Mouse (Mus musculus) embryonic facial prominence, embryonic 13.5 days (tissue): Measurements from ENCODE around the gene Srgap1. TPM values are rescaled to one million over a fixed set of nuclear protein-coding genes. Genes with fewer than 3 reads are reported as not detected.
"Not testable (repeated sequence)": the region's sequence is repeated elsewhere in the genome, so short reads cannot be mapped to it uniquely, and the experiment has no call there.

ENCODE experiments used
- ATAC-seq: fragments of 200-750 bp; cut with Nextera tagmentation; 2 replicates; pipeline ENCODE4 v1.8.0; 2017; ENCODE audit warnings: low read depth; ENCODE audit not compliant: insufficient number of reproducible peaks, insufficient read depth, low FRiP score, low TSS enrichment
- H3K27ac ChIP-seq: fragments of 300-500 bp; sonication (generic); 2 replicates; pipeline ENCODE4 v1.5.1; 2015; ENCODE audit warnings: moderate library complexity, mild to moderate bottlenecking, inconsistent platforms
- H3K27me3 ChIP-seq: fragments of 300-500 bp; sonication (generic); 2 replicates; pipeline ENCODE4 v1.6.1; 2015; ENCODE audit warnings: mild to moderate bottlenecking, inconsistent platforms
- H3K36me3 ChIP-seq: fragments of 300-500 bp; sonication (generic); 2 replicates; pipeline ENCODE4 v1.6.1; 2015; ENCODE audit warnings: mild to moderate bottlenecking, inconsistent platforms
- H3K4me1 ChIP-seq: fragments of 300-500 bp; sonication (generic); 2 replicates; pipeline ENCODE4 v1.6.1; 2015; ENCODE audit warnings: inconsistent platforms
- H3K4me2 ChIP-seq: fragments of 300-500 bp; sonication (generic); 2 replicates; pipeline ENCODE4 v1.6.1; 2015; ENCODE audit warnings: moderate library complexity, mild to moderate bottlenecking, inconsistent platforms
- H3K4me3 ChIP-seq: fragments of 300-500 bp; sonication (generic); 2 replicates; pipeline ENCODE4 v1.5.1; 2015; ENCODE audit warnings: mild to moderate bottlenecking, inconsistent platforms
- H3K9ac ChIP-seq: fragments of 300-500 bp; sonication (generic); 2 replicates; pipeline ENCODE4 v1.6.1; 2015; ENCODE audit warnings: mild to moderate bottlenecking, inconsistent platforms
- H3K9me3 ChIP-seq: fragments of 300-500 bp; sonication (generic); 2 replicates; pipeline ENCODE4 v1.6.1; 2016; ENCODE audit warnings: inconsistent platforms
- WGBS: fragments of 180-500 bp; shearing (Covaris S2); methylation state at CpG from one replicate; pipeline ENCODE4 v1.1.7; 2015; ENCODE audit warnings: mixed read lengths; 5-methylcytosine and 5-hydroxymethylcytosine counted together
- polyA plus RNA-seq: library from polyadenylated mRNA; unstranded; fragments of >200 nt; fragmentation: Nextera tagmentation; extraction: Ambion mirVana; gene quantifications from 2 replicates; pipeline ENCODE4 v1.2.1, GENCODE M21; 2015

The Srgap1 gene
- polyA plus RNA-seq, 1 experiment from 2014 or later, result 16.3 TPM

- no peak overlapping the region for H3K4me3 ChIP-seq
- ATAC-seq, result no peak
- no peaks in the 10 kb centered on the region for H3K27me3 ChIP-seq
- H3K4me2 ChIP-seq, result no peak overlapping the region
- 79% methylated on average over 4 of the region's 4 CpGs for WGBS
- H3K36me3 ChIP-seq, result no peaks in the 10 kb centered on the region
- H3K9me3 ChIP-seq, result no peaks in the 10 kb centered on the region
- H3K27ac ChIP-seq, result no peak overlapping the region
- H3K4me1 ChIP-seq, result no peaks in the 10 kb centered on the region
- no peak overlapping the region for H3K9ac ChIP-seq
Measured at GRCm38 (mm10) chr10:121773813-121774212, 273.3 kb downstream of the Srgap1 start.

- ATAC-seq, result no peak
- peak overlapping the region; percentile 45 for H3K4me2 ChIP-seq
- H3K36me3 ChIP-seq, result no peaks in the 10 kb centered on the region
- H3K27me3 ChIP-seq, result no peaks in the 10 kb centered on the region
- H3K9me3 ChIP-seq, result no peaks in the 10 kb centered on the region
- H3K4me3 ChIP-seq, result peak overlapping the region; percentile 19; the same call in 1 of the 2 replicates
- no peak overlapping the region for H3K27ac ChIP-seq
- WGBS, result 45% methylated on average over 20 of the region's 20 CpGs
- H3K9ac ChIP-seq, result no peak overlapping the region
- no peaks in the 10 kb centered on the region for H3K4me1 ChIP-seq
Measured at GRCm38 (mm10) chr10:121770624-121771577, 276.2 kb downstream of the Srgap1 start.

GRCm38 (mm10) chr10:121769711-121770110 is 277.4 kb downstream of the Srgap1 start:
- no peak overlapping the region for H3K4me3 ChIP-seq
- WGBS, result 86% methylated on average over 5 of the region's 5 CpGs
- H3K9me3 ChIP-seq, result no peaks in the 10 kb centered on the region
- no peaks in the 10 kb centered on the region for H3K27me3 ChIP-seq
- H3K4me2 ChIP-seq, result no peak overlapping the region
- H3K9ac ChIP-seq, result no peak overlapping the region
- H3K4me1 ChIP-seq, result no peaks in the 10 kb centered on the region
- no peaks in the 10 kb centered on the region for H3K36me3 ChIP-seq
- no peak overlapping the region for H3K27ac ChIP-seq
- no peak for ATAC-seq

- H3K9me3 ChIP-seq, H3K36me3 ChIP-seq, H3K27ac ChIP-seq, H3K4me1 ChIP-seq, H3K4me3 ChIP-seq, ATAC-seq, H3K4me2 ChIP-seq, H3K27me3 ChIP-seq, H3K9ac ChIP-seq: not testable (repeated sequence)
- whole genome bisulfite sequencing, result 74% methylated on average over 3 of the region's 3 CpGs
Measured at GRCm38 (mm10) chr10:121767295-121767694, 279.8 kb downstream of the Srgap1 start.

- Histone ChIP-seq H3K36me3 (no peaks in the 10 kb centered on the region), H3K4me3 (no peak overlapping the region), H3K27me3 (no peaks in the 10 kb centered on the region), H3K9ac (no peak overlapping the region), H3K27ac (no peak overlapping the region), H3K4me2 (no peak overlapping the region), H3K4me1 (no peaks in the 10 kb centered on the region), H3K9me3 (no peaks in the 10 kb centered on the region)
- WGBS, result 68% methylated on average over 10 of the region's 10 CpGs
- no peak for ATAC-seq
Measured at GRCm38 (mm10) chr10:121765174-121766057, 281.7 kb downstream of the Srgap1 start.

GRCm38 (mm10) chr10:121764469-121765173 is 282.5 kb downstream of the Srgap1 start:
- no peaks in the 10 kb centered on the region for H3K9me3 ChIP-seq
- H3K27ac ChIP-seq, result no peak overlapping the region
- 81% methylated on average over 13 of the region's 13 CpGs for WGBS
- H3K36me3 ChIP-seq, result no peaks in the 10 kb centered on the region
- no peaks in the 10 kb centered on the region for H3K27me3 ChIP-seq
- no peak for ATAC-seq
- no peaks in the 10 kb centered on the region for H3K4me1 ChIP-seq
- no peak overlapping the region for H3K9ac ChIP-seq
- H3K4me2 ChIP-seq, result no peak overlapping the region
- no peak overlapping the region for H3K4me3 ChIP-seq

GRCm38 (mm10) chr10:121763191-121763590 is 283.9 kb downstream of the Srgap1 start:
- ATAC-seq, result no peak
- Histone ChIP-seq H3K9me3 (no peaks in the 10 kb centered on the region), H3K4me1 (no peaks in the 10 kb centered on the region), H3K4me2 (no peak overlapping the region), H3K36me3 (no peaks in the 10 kb centered on the region), H3K4me3 (no peak overlapping the region), H3K27me3 (no peaks in the 10 kb centered on the region), H3K27ac (no peak overlapping the region), H3K9ac (no peak overlapping the region)
- WGBS, result 88% methylated on average over 8 of the region's 13 CpGs

- Histone ChIP-seq H3K36me3 (no peaks in the 10 kb centered on the region), H3K27me3 (no peaks in the 10 kb centered on the region), H3K9ac (no peak overlapping the region), H3K4me2 (no peak overlapping the region), H3K9me3 (no peaks in the 10 kb centered on the region), H3K4me1 (no peaks in the 10 kb centered on the region), H3K4me3 (no peak overlapping the region), H3K27ac (no peak overlapping the region)
- WGBS, result 53% methylated on average over 9 of the region's 9 CpGs
- ATAC-seq, result no peak
Measured at GRCm38 (mm10) chr10:121762141-121762540, 285.0 kb downstream of the Srgap1 start.

- no peaks in the 10 kb centered on the region for H3K27me3 ChIP-seq
- no peak for ATAC-seq
- 48% methylated on average over 8 of the region's 8 CpGs for WGBS
- H3K4me1 ChIP-seq, result no peaks in the 10 kb centered on the region
- no peak overlapping the region for H3K27ac ChIP-seq
- no peaks in the 10 kb centered on the region for H3K36me3 ChIP-seq
- no peak overlapping the region for H3K4me2 ChIP-seq
- no peak overlapping the region for H3K4me3 ChIP-seq
- H3K9me3 ChIP-seq, result no peaks in the 10 kb centered on the region
- H3K9ac ChIP-seq, result no peak overlapping the region
Measured at GRCm38 (mm10) chr10:121759095-121759494, 288.0 kb downstream of the Srgap1 start.

- Histone ChIP-seq H3K4me1 (no peaks in the 10 kb centered on the region), H3K9ac (no peak overlapping the region), H3K27ac (no peak overlapping the region), H3K4me2 (no peak overlapping the region), H3K36me3 (0 out of 2 replicates have a peak, but pooled peaks cover 4% of the 10 kb centered on the region), H3K27me3 (no peaks in the 10 kb centered on the region), H3K4me3 (no peak overlapping the region), H3K9me3 (no peaks in the 10 kb centered on the region)
- ATAC-seq, result no peak
- 81% methylated on average over 4 of the region's 4 CpGs for WGBS
Measured at GRCm38 (mm10) chr10:121756677-121757076, 290.4 kb downstream of the Srgap1 start.

GRCm38 (mm10) chr10:121755822-121756221 is 291.3 kb downstream of the Srgap1 start:
- Histone ChIP-seq H3K4me3 (no peak overlapping the region), H3K9ac (no peak overlapping the region), H3K9me3 (no peaks in the 10 kb centered on the region)

More at GRCm38 (mm10) chr10:121755822-121756221, 291.3 kb downstream of the Srgap1 start:
- no peak for ATAC-seq
- H3K36me3 ChIP-seq, result peaks cover 8% of the 10 kb centered on the region
- WGBS, result 17% methylated on average over 1 of the region's 1 CpGs
- no peaks in the 10 kb centered on the region for H3K4me1 ChIP-seq
- no peaks in the 10 kb centered on the region for H3K27me3 ChIP-seq
- H3K4me2 ChIP-seq, result no peak overlapping the region
- H3K27ac ChIP-seq, result no peak overlapping the region
